Mouse (Mus musculus) limb, embryonic 13.5 days (tissue): Measurements from ENCODE around the gene Fbxw24. TPM values are rescaled to one million over a fixed set of nuclear protein-coding genes. Genes with fewer than 3 reads are reported as not detected.
"Not testable (repeated sequence)": the region's sequence is repeated elsewhere in the genome, so short reads cannot be mapped to it uniquely, and the experiment has no call there.

Source experiments
- ATAC-seq: fragments of 200-750 bp; cut with Nextera tagmentation; 2 replicates; pipeline ENCODE4 v1.8.0; 2017; ENCODE audit warnings: low read depth, moderate number of reproducible peaks, moderate TSS enrichment; ENCODE audit not compliant: low FRiP score
- H3K27ac ChIP-seq: fragments of 300-500 bp; sonication (generic); 2 replicates; pipeline ENCODE4 v1.5.1; 2015; ENCODE audit warnings: inconsistent platforms, mild to moderate bottlenecking, moderate library complexity
- H3K27me3 ChIP-seq: fragments of 300-500 bp; sonication (generic); 2 replicates; pipeline ENCODE4 v1.6.1; 2015; ENCODE audit warnings: mild to moderate bottlenecking, inconsistent platforms
- H3K36me3 ChIP-seq: fragments of 300-500 bp; sonication (generic); 2 replicates; pipeline ENCODE4 v1.6.1; 2015; ENCODE audit warnings: inconsistent platforms, mild to moderate bottlenecking, moderate library complexity
- H3K4me1 ChIP-seq: fragments of 300-500 bp; sonication (generic); 2 replicates; pipeline ENCODE4 v1.6.1; 2015; ENCODE audit warnings: inconsistent platforms
- H3K4me2 ChIP-seq: fragments of 300-500 bp; sonication (generic); replicated peaks from 2 replicates; pipeline ENCODE4 v1.6.1; 2015; ENCODE audit warnings: inconsistent platforms, mild to moderate bottlenecking, moderate library complexity
- H3K4me3 ChIP-seq: fragments of 300-500 bp; sonication (generic); 2 replicates; pipeline ENCODE4 v1.5.1; 2015; ENCODE audit warnings: moderate library complexity, mild to moderate bottlenecking, inconsistent platforms
- H3K9ac ChIP-seq: fragments of 300-500 bp; sonication (generic); 2 replicates; pipeline ENCODE4 v1.6.1; 2015; ENCODE audit warnings: mild to moderate bottlenecking, inconsistent platforms
- H3K9me3 ChIP-seq: fragments of 300-500 bp; sonication (generic); 2 replicates; pipeline ENCODE4 v1.6.1; 2016; ENCODE audit warnings: inconsistent platforms
- WGBS: fragments of 180-500 bp; shearing (Covaris S2); methylation state at CpG from one replicate; pipeline ENCODE4 v1.1.7; 2015; 5-methylcytosine and 5-hydroxymethylcytosine counted together
- polyA plus RNA-seq: library from polyadenylated mRNA; unstranded; fragments of >200 nt; fragmentation: Nextera tagmentation; extraction: Ambion mirVana; gene quantifications from 2 replicates; pipeline ENCODE4 v1.2.1, GENCODE M21; 2015

Fbxw24 gene
- polyA plus RNA-seq, result not detected in 2 replicates

DNA sequence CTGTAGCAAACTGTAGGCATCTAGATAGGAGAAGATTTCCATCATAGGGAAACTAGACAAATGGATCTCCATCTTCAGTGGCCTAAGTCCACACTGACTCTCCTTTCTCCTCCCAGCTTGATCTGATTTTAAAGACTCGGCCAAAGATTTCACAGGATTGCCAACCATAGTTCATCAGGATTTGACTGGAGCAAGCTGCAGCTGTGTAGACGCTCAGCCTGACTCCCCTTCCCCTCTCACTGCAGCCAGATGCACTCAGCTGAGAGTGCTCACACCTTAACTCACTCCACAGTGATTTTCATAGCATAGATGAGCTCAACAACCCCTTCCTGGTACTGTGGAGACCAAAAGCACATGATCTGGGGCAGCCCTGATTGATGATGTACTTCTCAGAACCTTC, at the start of gene Fbxw24:
Gene Fbxw24, minus strand, starts transcription at position 101 of the 400 bp plus-strand sequence.
- 75% methylated on average over 2 of the region's 2 CpGs for WGBS
- not testable (repeated sequence) for H3K4me1 ChIP-seq, ATAC-seq

DNA sequence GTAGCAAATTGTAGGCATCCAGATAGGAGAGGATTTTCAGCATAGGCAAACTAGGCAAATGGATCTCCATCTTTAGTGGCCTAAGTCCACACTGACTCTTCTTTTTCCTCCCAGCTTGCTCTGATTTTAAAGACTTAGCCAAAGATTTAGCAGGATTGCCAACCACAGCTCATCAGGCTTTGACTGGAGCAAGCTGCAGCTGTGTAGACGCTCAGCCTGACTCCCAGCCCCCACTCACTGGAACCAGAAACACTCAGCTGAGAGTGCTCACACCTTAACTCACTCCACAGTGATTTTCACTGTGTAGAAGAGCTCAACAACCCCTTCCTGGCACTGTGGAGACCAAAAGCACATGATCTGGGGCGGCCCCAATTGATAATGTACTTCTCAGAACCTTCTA, 38.7 kb upstream of the Fbxw24 start, which contains the start of gene Fbxw25:
Gene Fbxw25, minus strand, starts transcription at position 101 of the 400 bp plus-strand sequence.
- not testable (repeated sequence) for H3K4me2 ChIP-seq, H3K27ac ChIP-seq, H3K27me3 ChIP-seq, H3K9ac ChIP-seq, H3K4me1 ChIP-seq, H3K9me3 ChIP-seq, H3K36me3 ChIP-seq, ATAC-seq, H3K4me3 ChIP-seq
- 63% methylated on average over 2 of the region's 2 CpGs for WGBS

More for the DNA sequence above, at the start of gene Fbxw24:
- not testable (repeated sequence) for H3K36me3 ChIP-seq, H3K4me2 ChIP-seq, H3K27ac ChIP-seq, H3K9ac ChIP-seq, H3K4me3 ChIP-seq, H3K9me3 ChIP-seq, H3K27me3 ChIP-seq

DNA sequence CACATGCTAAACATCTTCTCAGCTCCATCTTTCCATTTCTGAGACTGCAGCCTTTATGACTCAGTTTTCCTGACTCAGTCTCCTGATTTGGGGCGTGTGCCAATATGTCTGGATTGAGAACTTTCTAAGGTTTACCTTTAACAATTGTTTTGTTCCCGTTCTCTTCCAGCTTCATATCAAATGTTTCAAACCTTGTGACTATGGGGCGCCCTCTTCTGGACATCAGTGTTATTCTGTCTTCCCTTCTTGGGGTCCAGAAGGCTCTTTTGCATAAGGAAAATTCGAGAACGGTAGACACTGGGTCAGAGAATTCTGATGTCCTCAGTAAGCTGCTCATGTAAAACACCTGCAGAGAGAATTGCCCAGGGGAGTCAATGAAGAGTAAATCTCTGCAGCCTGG, 19.0 kb downstream of the Fbxw24 start:
- not testable (repeated sequence) for H3K4me3 ChIP-seq, H3K9me3 ChIP-seq, H3K4me2 ChIP-seq, H3K27me3 ChIP-seq, H3K9ac ChIP-seq, H3K27ac ChIP-seq, H3K4me1 ChIP-seq, H3K36me3 ChIP-seq, ATAC-seq
- WGBS, result 41% methylated on average over 5 of the region's 5 CpGs

DNA sequence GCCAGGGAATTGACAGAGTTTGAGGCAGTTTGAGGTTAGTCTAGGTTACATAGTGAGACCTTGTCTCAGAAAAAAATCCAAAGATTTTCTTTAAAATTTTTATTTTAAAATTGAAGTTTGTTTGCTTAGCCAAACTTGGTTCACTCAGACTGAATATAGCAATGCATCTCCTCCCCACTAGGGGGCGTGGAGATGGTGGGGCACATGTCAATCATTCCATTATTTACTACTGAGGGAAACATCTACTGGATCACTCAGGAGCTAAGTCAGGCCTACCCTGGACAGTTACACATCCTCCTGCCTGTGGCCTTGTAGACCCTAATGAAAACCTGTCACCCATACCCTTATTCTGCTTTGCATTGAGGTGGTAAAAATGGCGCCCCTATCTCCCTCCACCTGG, 23.7 kb downstream of the Fbxw24 start:
- H3K27me3 ChIP-seq, H3K4me1 ChIP-seq, H3K4me3 ChIP-seq, H3K9me3 ChIP-seq, H3K27ac ChIP-seq, H3K4me2 ChIP-seq, ATAC-seq, H3K9ac ChIP-seq, H3K36me3 ChIP-seq: not testable (repeated sequence)
- WGBS, result 55% methylated on average over 2 of the region's 2 CpGs

DNA sequence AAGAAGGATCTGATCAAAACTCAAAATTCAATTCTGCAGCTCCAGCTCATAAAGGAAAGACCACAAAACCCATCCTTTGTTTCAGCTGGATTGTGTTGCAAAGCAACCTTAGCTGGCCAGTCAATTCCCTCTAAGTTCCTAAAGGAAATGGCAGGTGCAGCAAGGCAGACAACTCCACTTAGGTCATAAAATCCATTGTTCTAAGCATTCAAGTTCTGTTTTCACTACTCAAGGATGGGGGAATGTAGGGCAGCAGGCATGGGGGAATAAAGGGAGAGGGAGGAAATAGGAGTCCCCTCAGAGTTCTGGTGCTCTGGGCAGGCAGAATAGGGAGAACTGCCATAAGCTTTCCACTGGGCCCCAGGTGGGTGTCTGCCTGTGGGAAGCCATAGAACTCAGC, 28.6 kb downstream of the Fbxw24 start:
- H3K27ac ChIP-seq, result no peak overlapping the region
- no peaks in the 10 kb centered on the region for H3K27me3 ChIP-seq
- no peaks in the 10 kb centered on the region for H3K36me3 ChIP-seq
- no peak overlapping the region for H3K4me2 ChIP-seq
- ATAC-seq, result no peak
- H3K4me3 ChIP-seq, result no peak overlapping the region
- H3K4me1 ChIP-seq, result no peaks in the 10 kb centered on the region
- no peak overlapping the region for H3K9ac ChIP-seq
- H3K9me3 ChIP-seq, result no peaks in the 10 kb centered on the region; the same call in 1 of the 2 replicates

DNA sequence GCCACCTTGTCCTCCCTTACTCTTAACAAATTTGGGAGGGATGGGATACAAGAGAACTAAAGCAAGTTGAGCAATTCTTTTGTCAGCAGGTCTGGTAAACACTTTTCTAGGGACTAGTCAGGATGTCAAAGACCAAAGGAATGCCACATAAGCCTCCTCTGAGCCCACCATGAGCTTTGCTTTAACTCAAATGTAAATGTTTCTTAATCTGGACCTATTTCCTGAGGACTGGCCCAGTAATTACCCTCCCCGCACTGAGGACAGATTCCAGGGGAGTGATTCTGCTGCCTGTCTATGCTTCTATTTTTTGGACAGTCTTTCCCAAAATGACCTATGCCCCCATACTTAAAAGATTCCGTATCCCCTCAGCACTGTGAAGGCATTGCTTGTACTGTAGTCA, 31.0 kb downstream of the Fbxw24 start:
- no peaks in the 10 kb centered on the region for H3K36me3 ChIP-seq
- WGBS, result 78% methylated on average over 2 of the region's 2 CpGs
- no peaks in the 10 kb centered on the region; the same call in 1 of the 2 replicates for H3K9me3 ChIP-seq
- H3K9ac ChIP-seq, result no peak overlapping the region
- H3K27ac ChIP-seq, result no peak overlapping the region
- no peak overlapping the region for H3K4me2 ChIP-seq
- no peak for ATAC-seq
- H3K4me1 ChIP-seq, result no peaks in the 10 kb centered on the region
- H3K4me3 ChIP-seq, result no peak overlapping the region
- no peaks in the 10 kb centered on the region for H3K27me3 ChIP-seq

DNA sequence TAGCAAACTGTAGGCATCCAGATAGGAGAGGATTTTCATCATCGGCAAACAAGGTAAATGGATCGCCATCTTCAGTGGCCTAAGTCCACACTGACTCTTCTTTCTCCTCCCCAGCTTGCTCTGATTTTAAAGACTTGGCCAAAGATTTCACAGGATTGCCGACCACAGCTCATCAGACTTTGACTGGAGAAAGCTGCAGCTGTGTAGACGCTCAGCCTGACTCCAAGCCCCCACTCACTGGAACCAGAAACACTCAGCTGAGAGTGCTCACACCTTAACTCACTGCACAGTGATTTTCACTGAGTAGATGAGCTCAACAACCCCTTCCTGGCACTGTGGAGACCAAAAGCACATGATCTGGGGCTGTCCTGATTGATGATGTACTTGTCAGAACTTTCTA, 57.7 kb downstream of the Fbxw24 start, which contains the start of gene Fbxw15:
Gene Fbxw15, minus strand, starts transcription at position 101 of the 400 bp plus-strand sequence.
- not testable (repeated sequence) for H3K27me3 ChIP-seq, H3K4me1 ChIP-seq, H3K4me3 ChIP-seq, H3K9me3 ChIP-seq, H3K9ac ChIP-seq, H3K4me2 ChIP-seq, H3K27ac ChIP-seq, H3K36me3 ChIP-seq, ATAC-seq
- WGBS, result 83% methylated on average over 4 of the region's 4 CpGs

DNA sequence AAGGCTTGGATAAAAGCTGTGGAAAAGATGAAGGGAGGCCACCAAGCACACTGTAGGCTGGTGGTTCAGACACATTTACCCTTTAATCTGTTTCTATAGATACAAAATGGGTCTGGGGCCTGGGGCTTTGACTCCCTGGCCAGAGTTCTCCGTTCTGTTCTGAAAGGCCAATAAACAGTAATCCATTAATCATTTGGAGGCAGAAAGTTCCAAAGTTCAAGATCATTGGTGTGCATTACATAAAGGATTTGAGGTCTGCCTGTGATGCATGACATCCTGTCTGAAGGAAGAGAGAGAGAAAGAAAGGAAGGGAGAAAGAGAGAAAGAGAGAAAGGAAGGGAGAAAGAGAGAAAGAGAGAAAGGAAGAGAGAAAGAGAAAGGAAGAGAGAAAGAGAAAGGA, 60.3 kb downstream of the Fbxw24 start:
- H3K4me1 ChIP-seq, result no peaks in the 10 kb centered on the region
- H3K9me3 ChIP-seq, result no peaks in the 10 kb centered on the region
- ATAC-seq, result no peak
- H3K4me3 ChIP-seq, result no peak overlapping the region
- H3K36me3 ChIP-seq, result no peaks in the 10 kb centered on the region
- H3K4me2 ChIP-seq, result no peak overlapping the region
- 58% methylated on average over 1 of the region's 1 CpGs for WGBS
- no peak overlapping the region for H3K27ac ChIP-seq
- H3K27me3 ChIP-seq, result no peaks in the 10 kb centered on the region
- H3K9ac ChIP-seq, result no peak overlapping the region

DNA sequence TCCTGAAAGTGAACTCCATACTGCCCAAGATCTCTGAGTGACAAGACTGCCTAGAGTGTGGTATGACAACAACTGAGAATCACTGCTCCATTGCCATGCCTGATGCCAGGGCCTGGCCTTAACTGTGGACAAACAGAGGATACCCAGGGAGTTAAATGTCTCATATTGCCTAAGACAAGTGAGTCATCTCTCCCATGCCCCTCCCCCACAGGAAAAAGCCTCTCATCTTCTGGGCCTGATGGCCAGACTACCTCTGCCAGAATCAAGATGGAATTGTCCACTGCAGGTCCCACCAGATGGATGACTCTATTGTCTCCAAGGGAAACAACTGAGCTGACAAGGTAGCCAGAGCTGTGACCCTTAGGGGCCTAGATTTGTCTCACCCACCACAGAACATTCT, 63.8 kb downstream of the Fbxw24 start:
- not testable (repeated sequence) for H3K4me1 ChIP-seq, H3K4me3 ChIP-seq, ATAC-seq, H3K9me3 ChIP-seq, H3K27me3 ChIP-seq, H3K36me3 ChIP-seq, H3K9ac ChIP-seq, H3K27ac ChIP-seq, H3K4me2 ChIP-seq

DNA sequence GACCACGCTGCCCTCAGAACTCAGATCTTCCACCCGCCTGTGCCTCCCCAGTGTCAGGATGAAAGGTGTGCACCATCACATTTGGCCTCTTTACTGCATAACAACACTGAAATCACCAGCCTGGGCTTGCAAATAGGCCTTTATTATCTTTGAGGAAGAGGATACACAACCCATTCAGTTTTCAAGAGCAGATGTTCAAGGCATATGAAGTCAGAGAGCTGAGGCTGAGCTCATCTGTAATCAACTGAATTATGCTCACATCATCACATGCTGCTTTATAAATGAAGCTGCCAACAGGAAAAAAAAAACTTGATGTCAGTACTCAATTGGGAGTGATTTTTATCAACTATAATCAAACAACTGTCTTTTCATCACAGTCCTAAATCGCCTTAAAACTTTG, 73.4 kb downstream of the Fbxw24 start:
- H3K27ac ChIP-seq, result no peak overlapping the region
- H3K4me3 ChIP-seq, result no peak overlapping the region
- no peaks in the 10 kb centered on the region; the same call in 1 of the 2 replicates for H3K9me3 ChIP-seq
- H3K9ac ChIP-seq, result no peak overlapping the region
- no peak overlapping the region for H3K4me2 ChIP-seq
- no peaks in the 10 kb centered on the region for H3K4me1 ChIP-seq
- no peak for ATAC-seq
- no peaks in the 10 kb centered on the region for H3K27me3 ChIP-seq
- H3K36me3 ChIP-seq, result no peaks in the 10 kb centered on the region
- WGBS, result 66% methylated on average over 3 of the region's 3 CpGs

Other genes with a start within 250 kb of the Fbxw24 start
- not detected in 2 replicates for gene Fbxw22, start 221.8 kb downstream of the Fbxw24 start, polyA plus RNA-seq
- not detected in 2 replicates for gene Fbxw16, start 176.9 kb downstream of the Fbxw24 start, polyA plus RNA-seq
- gene Fbxw19, start 130.2 kb downstream of the Fbxw24 start, polyA plus RNA-seq, result not detected in 2 replicates
- not detected in 2 replicates for gene Fbxw15, start 57.8 kb downstream of the Fbxw24 start, polyA plus RNA-seq
- not detected in 2 replicates for gene Fbxw25, start 38.6 kb upstream of the Fbxw24 start, polyA plus RNA-seq
- gene Fbxw18, start 76.6 kb upstream of the Fbxw24 start, polyA plus RNA-seq, result not detected in 2 replicates
- gene Fbxw26, start 120.0 kb upstream of the Fbxw24 start, polyA plus RNA-seq, result not detected in 2 replicates
- gene Fbxw27, start 164.6 kb upstream of the Fbxw24 start, polyA plus RNA-seq, result not detected in 2 replicates
- gene Spink8, start 186.2 kb upstream of the Fbxw24 start, polyA plus RNA-seq, result 0.24 and 0.46 TPM in 2 replicates
- 72.3 and 73.8 TPM in 2 replicates for gene Nme6, start 206.7 kb upstream of the Fbxw24 start, polyA plus RNA-seq
- 0.27 and 0.60 TPM in 2 replicates for gene Camp, start 223.6 kb upstream of the Fbxw24 start, polyA plus RNA-seq
- 35.3 and 36.3 TPM in 2 replicates for gene Cdc25a, start 249.5 kb upstream of the Fbxw24 start, polyA plus RNA-seq